ENCODE assay signal across 8 mouse cellular contexts in genomic region chr5:76589311-76589710, GRCm38 (mm10). TPM values are rescaled to one million over a fixed set of nuclear protein-coding genes. Genes with fewer than 3 reads are reported as not detected.
DNase-seq lines count a peak whose midpoint lies in the region; ATAC-seq and TF ChIP-seq lines count a peak whose summit lies in the region.

No protein-coding gene starts in this region.

- peaks cover 21% of the 10 kb centered on the region for H3K36me3 ChIP-seq in embryonic facial prominence, embryonic 15.5 days
- H3K36me3 ChIP-seq in kidney, postnatal 0 days (ENCODE audit: insufficient read depth, low read length): 0 out of 2 replicates have a peak, but pooled peaks cover 3% of the 10 kb centered on the region
- peaks cover 5% of the 10 kb centered on the region; the same call in 1 of the 2 replicates for H3K36me3 ChIP-seq in midbrain, postnatal 0 days (ENCODE audit: insufficient read depth, low read length)

- intact Hi-C loops in left cerebral cortex, adult 2 months (cut with DNase I): loop anchor here (2.0 to 10.0 kb wide), 3 partner anchors 61 to 175 kb away; partner anchors contain the start of genes C530008M17Rik and Exoc1
- intact Hi-C loops in left cerebral cortex, postnatal 25 days (cut with DNase I): loop anchor here (2.0 kb wide), 2 partner anchors 61 to 361 kb away; partner anchors contain the start of genes Exoc1, Paics and Ppat

- no peaks in the 10 kb centered on the region for H3K9me3 ChIP-seq in embryonic facial prominence, embryonic 15.5 days (replicated peaks)
- no peaks in the 10 kb centered on the region for H3K9me3 ChIP-seq in kidney, postnatal 0 days (replicated peaks; ENCODE audit: low read length)
- H3K9me3 ChIP-seq in midbrain, postnatal 0 days (ENCODE audit: low read length): no peaks in the 10 kb centered on the region

- WGBS in embryonic facial prominence, embryonic 15.5 days: 5% methylated on average over 7 of the region's 7 CpGs
- WGBS in kidney, postnatal 0 days: 5% methylated on average over 7 of the region's 7 CpGs
- 4% methylated on average over 7 of the region's 7 CpGs for WGBS in midbrain, postnatal 0 days

- H3K4me1 ChIP-seq in embryonic facial prominence, embryonic 15.5 days: 0 out of 2 replicates have a peak, but pooled peaks cover 11% of the 10 kb centered on the region
- H3K4me1 ChIP-seq in kidney, postnatal 0 days (replicated peaks; ENCODE audit: insufficient read depth, low read length): no peaks in the 10 kb centered on the region; the same call in 1 of the 2 replicates
- H3K4me1 ChIP-seq in midbrain, postnatal 0 days (ENCODE audit: insufficient read depth, low read length): no peaks in the 10 kb centered on the region

- ATAC-seq in embryonic facial prominence, embryonic 15.5 days (ENCODE audit: insufficient number of reproducible peaks, low FRiP score, low TSS enrichment, low read depth): no peak
- no peak for ATAC-seq in kidney, postnatal 0 days (replicated peaks; ENCODE audit: low FRiP score, low read depth)
- no peak for ATAC-seq in midbrain, postnatal 0 days (ENCODE audit: low FRiP score)

- H3K4me2 ChIP-seq in embryonic facial prominence, embryonic 15.5 days (replicated peaks): peak overlapping the region; percentile 64
- H3K4me2 ChIP-seq in kidney, postnatal 0 days (ENCODE audit: low read length): peak overlapping the region; percentile 64
- H3K4me2 ChIP-seq in midbrain, postnatal 0 days (ENCODE audit: low read depth, low read length, poor library complexity, severe bottlenecking): peak overlapping the region; percentile 69

- peak overlapping the region; percentile 58 for H3K9ac ChIP-seq in embryonic facial prominence, embryonic 15.5 days
- peak overlapping the region; percentile 82 for H3K9ac ChIP-seq in kidney, postnatal 0 days (ENCODE audit: low read depth, low read length)
- H3K9ac ChIP-seq in midbrain, postnatal 0 days (replicated peaks; ENCODE audit: low read length, poor library complexity, severe bottlenecking): peak overlapping the region; percentile 68

- no peak for TF ChIP-seq CTCF in left cerebral cortex, adult 2 months (IDR thresholded peaks at IDR 0.05)
- TF ChIP-seq CTCF in kidney, postnatal 0 days (IDR thresholded peaks at IDR 0.05; ENCODE audit: low read depth): no peak
- TF ChIP-seq CTCF in midbrain, postnatal 0 days (IDR thresholded peaks at IDR 0.05): no peak

- peak overlapping the region; percentile 71 for H3K27ac ChIP-seq in left cerebral cortex, adult 2 months
- 0 out of 2 replicates have a peak overlapping the region, but pooled peaks have one; percentile 88 for H3K27ac ChIP-seq in embryonic facial prominence, embryonic 15.5 days (replicated peaks)
- H3K27ac ChIP-seq in kidney, postnatal 0 days: no peak overlapping the region
- peak overlapping the region; percentile 71; the same call in 1 of the 2 replicates for H3K27ac ChIP-seq in midbrain, postnatal 0 days (ENCODE audit: low read depth, low read length)

- H3K27me3 ChIP-seq in embryonic facial prominence, embryonic 15.5 days: no peaks in the 10 kb centered on the region
- no peaks in the 10 kb centered on the region for H3K27me3 ChIP-seq in kidney, postnatal 0 days (ENCODE audit: insufficient read depth, low read length)
- H3K27me3 ChIP-seq in midbrain, postnatal 0 days (ENCODE audit: insufficient read depth, low read length): no peaks in the 10 kb centered on the region

- peak overlapping the region; percentile 74 for H3K4me3 ChIP-seq in left cerebral cortex, adult 2 months
- peak overlapping the region; percentile 67 for H3K4me3 ChIP-seq in embryonic facial prominence, embryonic 15.5 days (replicated peaks)
- H3K4me3 ChIP-seq in kidney, postnatal 0 days (replicated peaks; ENCODE audit: low read depth, low read length): peak overlapping the region; percentile 96
- peak overlapping the region; percentile 78 for H3K4me3 ChIP-seq in midbrain, postnatal 0 days (ENCODE audit: low read depth, low read length)

- DNase-seq in left cerebral cortex, adult 2 months (ENCODE audit: extremely low spot score in 1 of 2, low spot score in 2 of 2): no peak
- no peak for DNase-seq in left cerebral cortex, postnatal 25 days (ENCODE audit: low spot score in 2 of 2)
- DNase-seq in kidney, postnatal 0 days (ENCODE audit: low spot score): no peak
- DNase-seq in midbrain, postnatal 0 days (ENCODE audit: low spot score): no peak
- no peak for DNase-seq in layer of hippocampus, adult 9-10 months (ENCODE audit: low spot score)
- no peak for DNase-seq in layer of hippocampus, adult 9-11 months
- DNase-seq in cerebellum, adult 9-11 months: no peak

RNA-seq across cellular contexts. Expression of gene Cep135, which starts 0.8 kb away (rescaled TPM):
- total RNA-seq in left cerebral cortex, adult 2 months (2021): 1 to 10 TPM; 6.8 to 7.2 TPM
- total RNA-seq in left cerebral cortex, postnatal 25 days (2021): 1 to 10 TPM; 5.2 to 5.9 TPM
- 7.2 and 8.0 TPM in 2 replicates for polyA plus RNA-seq in embryonic facial prominence, embryonic 15.5 days (2015; fragmentation: Nextera tagmentation; extraction: Ambion mirVana)
- polyA plus RNA-seq in kidney, postnatal 0 days (2015; fragmentation: Nextera tagmentation; extraction: Ambion mirVana): 3.7 and 4.3 TPM in 2 replicates
- total RNA-seq in midbrain, postnatal 0 days (2014; rRNA removed): 4.0 and 4.9 TPM in 2 replicates
- 2.1 and 2.5 TPM in 2 replicates for polyA plus RNA-seq in midbrain, postnatal 0 days (2015; fragmentation: Nextera tagmentation; extraction: Ambion mirVana)
